Mouse (Mus musculus): ENCODE data around the gene Mctp2.

GRCm38 (mm10) chr7:72259045-72259444 is 47.4 kb downstream of the Mctp2 start:
- TF ChIP-seq GATA1 (IDR thresholded peaks at IDR 0.05; ENCODE audit: borderline replicate concordance, low read length): no peak
- no peak for TF ChIP-seq TAL1 (conservative IDR thresholded peaks at IDR 0.05; ENCODE audit: low read depth, low read length)

Data from G1E (cell line).